Mouse (Mus musculus): ENCODE data around the gene Gm13272.
"Not testable (repeated sequence)": the region's sequence is repeated elsewhere in the genome, so short reads cannot be mapped to it uniquely, and the experiment has no call there.

Gene Gm13272

GRCm38 (mm10) chr4:88785409-88785808 is 5.8 kb downstream of the Gm13272 start, which contains the start of gene Gm13276:
Gene Gm13276, plus strand, starts transcription at chr4:88785709.
- DNase-seq (ENCODE audit: low read depth, low spot score), result not testable (repeated sequence)

- not testable (repeated sequence) for DNase-seq (ENCODE audit: low read depth, low spot score)
These were observed 8.8 kb downstream of the Gm13272 start, which contains the start of gene Gm13277 for GRCm38 (mm10) chr4:88788402-88788801. Gene Gm13277, plus strand, starts transcription at chr4:88788632.

GRCm38 (mm10) chr4:88791250-88791649 is 11.6 kb downstream of the Gm13272 start, which contains the start of gene Gm13278:
Gene Gm13278, plus strand, starts transcription at chr4:88791550.
- DNase-seq (ENCODE audit: low read depth, low spot score), result not testable (repeated sequence)

- DNase-seq (ENCODE audit: low read depth, low spot score), result not testable (repeated sequence)
These were observed 14.5 kb downstream of the Gm13272 start, which contains the start of gene Gm13275 for GRCm38 (mm10) chr4:88793936-88794675. Gene Gm13275, plus strand, starts transcription at chr4:88794487.

- DNase-seq (ENCODE audit: low read depth, low spot score), result not testable (repeated sequence)
These were observed 17.4 kb downstream of the Gm13272 start, which contains the start of gene Gm13279 for GRCm38 (mm10) chr4:88797097-88797496. Gene Gm13279, plus strand, starts transcription at chr4:88797397.

GRCm38 (mm10) chr4:88799365-88799764 is 19.7 kb downstream of the Gm13272 start, which contains the start of gene Gm13285:
Gene Gm13285, plus strand, starts transcription at chr4:88799665.
- DNase-seq (ENCODE audit: low read depth, low spot score), result not testable (repeated sequence)

GRCm38 (mm10) chr4:88802954-88803353 is 23.3 kb downstream of the Gm13272 start, which contains the start of gene Gm13287:
Gene Gm13287, plus strand, starts transcription at chr4:88803254.
- DNase-seq (ENCODE audit: low read depth, low spot score), result not testable (repeated sequence)

GRCm38 (mm10) chr4:88805231-88805630 is 25.6 kb downstream of the Gm13272 start, which contains the start of gene Gm13288:
Gene Gm13288, plus strand, starts transcription at chr4:88805531.
- DNase-seq (ENCODE audit: low read depth, low spot score), result not testable (repeated sequence)

- not testable (repeated sequence) for DNase-seq (ENCODE audit: low read depth, low spot score)
These were observed 26.1 kb downstream of the Gm13272 start for GRCm38 (mm10) chr4:88805761-88806160.

- no peak for DNase-seq (ENCODE audit: low read depth, low spot score)
These were observed 36.3 kb downstream of the Gm13272 start, which contains the start of gene Ifna7 for GRCm38 (mm10) chr4:88815928-88816327. Gene Ifna7, plus strand, starts transcription at chr4:88816228.

- no peak for DNase-seq (ENCODE audit: low read depth, low spot score)
These were observed 40.0 kb downstream of the Gm13272 start, which contains the start of gene Ifna11 for GRCm38 (mm10) chr4:88819659-88820058. Gene Ifna11, plus strand, starts transcription at chr4:88819959.

- DNase-seq (ENCODE audit: low read depth, low spot score), result no peak
These were observed 43.3 kb downstream of the Gm13272 start for GRCm38 (mm10) chr4:88822995-88823394.

GRCm38 (mm10) chr4:88827116-88827515 is 47.5 kb downstream of the Gm13272 start, which contains the start of gene Ifna6:
Gene Ifna6, plus strand, starts transcription at chr4:88827416.
- not testable (repeated sequence) for DNase-seq (ENCODE audit: low read depth, low spot score)

Data from WW6 (cell line).